Mouse (Mus musculus) embryonic fibroblast, embryonic 13.5 days (primary cell): ENCODE measurements around the gene Rrp12.

Source experiments
- CTCF ChIP-seq: IDR thresholded peaks from 2 replicates; pipeline ENCODE4 v1.5.1; 2011; ENCODE audit warnings: mild to moderate bottlenecking, control low read depth, low read length, moderate library complexity, borderline replicate concordance; ENCODE audit not compliant: insufficient read depth
- POLR2A ChIP-seq: IDR thresholded peaks from 2 replicates; pipeline ENCODE4 v1.6.1; 2011; ENCODE audit warnings: low read depth, mild to moderate bottlenecking, control low read depth, low read length, moderate library complexity

DNA sequence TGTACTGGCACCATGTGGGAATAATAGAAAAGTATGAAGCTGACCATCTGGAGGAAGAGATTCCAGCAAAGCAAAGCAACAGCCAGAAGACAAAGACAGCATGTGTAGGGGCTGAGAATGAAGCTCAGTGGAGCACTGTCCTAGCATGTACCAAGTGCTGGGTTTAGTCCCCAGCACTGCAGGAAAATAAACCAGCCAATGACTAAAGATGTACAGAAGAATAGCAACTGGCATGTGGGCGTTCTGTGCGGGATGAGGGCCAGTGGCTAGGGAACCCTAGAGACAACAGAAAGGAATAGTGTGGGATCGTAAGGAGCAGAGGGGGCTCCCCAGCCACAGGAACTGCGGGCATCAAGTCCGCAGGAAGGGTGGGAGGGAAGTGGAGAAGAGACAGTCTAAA is 26.7 kb downstream of the Rrp12 start:
- no peak for TF ChIP-seq POLR2A
- no peak for TF ChIP-seq CTCF
